Mouse (Mus musculus) bone marrow, adult 2 months (tissue): ENCODE measurements around the gene Parp3. TPM values are rescaled to one million over a fixed set of nuclear protein-coding genes. Genes with fewer than 3 reads are reported as not detected.
"Not testable (repeated sequence)": the region's sequence is repeated elsewhere in the genome, so short reads cannot be mapped to it uniquely, and the experiment has no call there.

Source experiments
- H3K27ac ChIP-seq: fragments of 200-500 bp; 2 replicates; pipeline ENCODE4 v1.5.1; 2012; ENCODE audit warnings: low read depth, mild to moderate bottlenecking, control low read depth, inconsistent platforms, low read length; ENCODE audit not compliant: control insufficient read depth, poor library complexity, insufficient read depth
- H3K4me1 ChIP-seq: fragments of 200-500 bp; 2 replicates; pipeline ENCODE4 v1.6.1; 2011; ENCODE audit warnings: low read length; ENCODE audit not compliant: control insufficient read depth, insufficient read depth
- H3K4me3 ChIP-seq: fragments of 200-500 bp; replicated peaks from 2 replicates; pipeline ENCODE3; 2011; ENCODE audit warnings: mild to moderate bottlenecking, low read depth, low read length, control low read depth; ENCODE audit not compliant: control insufficient read depth
- CTCF ChIP-seq: fragments of 200-500 bp; IDR thresholded peaks from 2 replicates; pipeline ENCODE4 v1.5.1; 2011; ENCODE audit warnings: low read length, control low read depth; ENCODE audit not compliant: control insufficient read depth, insufficient read depth
- POLR2A ChIP-seq: fragments of 200-500 bp; IDR thresholded peaks from 2 replicates; pipeline ENCODE4 v1.6.1; 2011; ENCODE audit warnings: low read depth, mild to moderate bottlenecking, control low read depth, low read length, borderline replicate concordance; ENCODE audit not compliant: control insufficient read depth
- WGBS: fragments of 180-500 bp; shearing (Covaris S2); methylation state at CpG from one replicate; pipeline ENCODE4 v1.1.7; 2018; 5-methylcytosine and 5-hydroxymethylcytosine counted together
- polyA plus RNA-seq: library from polyadenylated mRNA; stranded (reverse); fragments of >200 nt; gene quantifications from 2 replicates; pipeline ENCODE4 v1.2.4, GENCODE M21; 2011; ENCODE audit warnings: low replicate concordance; ENCODE audit not compliant: missing spikeins, insufficient read depth, insufficient read length

Parp3 gene
- polyA plus RNA-seq, 1 experiment = 33.8 TPM

DNA sequence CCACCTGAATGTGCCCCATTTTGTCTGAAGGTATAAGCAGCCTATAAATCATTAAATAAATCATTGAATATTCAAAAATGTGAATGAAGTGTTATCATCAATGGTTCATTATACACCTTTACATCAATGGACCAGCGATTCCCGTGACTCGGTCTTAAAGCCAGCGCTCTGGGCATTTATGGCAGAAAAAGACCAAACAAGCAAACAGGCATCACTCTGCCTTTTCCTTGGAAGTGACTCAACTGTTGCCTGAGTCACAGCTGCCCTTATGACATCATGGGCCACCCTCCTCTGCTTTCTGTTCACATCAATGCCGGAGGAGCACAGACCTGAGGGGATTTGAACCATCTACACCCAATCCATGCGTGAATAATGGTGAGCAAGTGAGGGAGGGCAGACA, 22.9 kb upstream of the Parp3 start, which contains the start of gene Iqcf1:
Gene Iqcf1, plus strand, starts transcription at position 301 of the 400 bp plus-strand sequence.
- 87% methylated on average over 6 of the region's 6 CpGs for WGBS
- no peak within 1 kb of the TSS for H3K27ac ChIP-seq
- no peak for TF ChIP-seq CTCF
- no peak for TF ChIP-seq POLR2A

DNA sequence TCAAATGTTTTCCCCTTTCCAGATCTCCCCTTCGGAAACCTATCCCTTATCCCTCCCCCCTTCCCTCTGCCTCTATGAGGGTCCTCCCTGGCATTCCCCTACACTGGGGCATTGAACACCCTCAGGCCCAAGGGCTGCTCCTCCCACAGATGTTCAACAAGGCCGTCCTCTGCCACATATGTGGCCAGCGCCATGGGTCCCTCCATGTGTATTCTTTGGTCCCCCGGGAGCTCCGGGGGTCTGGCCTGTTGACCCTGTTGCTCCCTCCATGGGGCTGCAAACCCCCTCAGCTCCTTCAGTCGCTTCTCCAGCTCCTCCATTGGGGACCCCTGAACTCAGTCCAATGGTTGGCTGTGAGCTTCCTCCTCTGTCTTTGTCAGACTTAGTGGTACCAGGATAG, 10.9 kb upstream of the Parp3 start:
- H3K27ac ChIP-seq, H3K4me1 ChIP-seq, H3K4me3 ChIP-seq: not testable (repeated sequence)
- 79% methylated on average over 6 of the region's 6 CpGs for WGBS

More for the DNA sequence above, 22.9 kb upstream of the Parp3 start, which contains the start of gene Iqcf1:
- Histone ChIP-seq H3K4me1 (no peaks in the 10 kb centered on the region), H3K4me3 (no peak within 1 kb of the TSS)

DNA sequence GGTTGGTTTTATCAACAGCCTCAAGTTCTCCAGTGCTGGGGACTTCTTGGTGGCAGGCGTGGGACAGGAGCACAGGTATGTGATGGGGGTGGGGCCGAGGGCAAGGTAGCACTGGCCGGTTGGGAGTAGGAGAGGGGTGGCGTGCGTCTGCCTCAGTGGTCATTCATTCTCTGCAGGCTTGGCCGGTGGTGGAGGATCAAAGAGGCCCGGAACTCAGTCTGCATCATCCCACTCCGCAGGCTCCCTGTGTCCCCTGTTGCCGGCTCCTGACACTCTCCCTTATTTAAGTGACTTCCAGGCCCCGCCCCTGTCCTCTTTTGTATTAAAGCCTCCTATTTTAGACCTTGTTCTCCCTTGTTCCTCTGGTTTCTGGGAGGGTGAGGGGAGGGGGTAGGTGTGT, 8.3 kb upstream of the Parp3 start:
- H3K4me1 ChIP-seq = no peaks in the 10 kb centered on the region
- H3K27ac ChIP-seq = no peak overlapping the region
- 82% methylated on average over 10 of the region's 10 CpGs for WGBS
- no peak overlapping the region for H3K4me3 ChIP-seq
- TF ChIP-seq POLR2A (no peak), CTCF (no peak)

DNA sequence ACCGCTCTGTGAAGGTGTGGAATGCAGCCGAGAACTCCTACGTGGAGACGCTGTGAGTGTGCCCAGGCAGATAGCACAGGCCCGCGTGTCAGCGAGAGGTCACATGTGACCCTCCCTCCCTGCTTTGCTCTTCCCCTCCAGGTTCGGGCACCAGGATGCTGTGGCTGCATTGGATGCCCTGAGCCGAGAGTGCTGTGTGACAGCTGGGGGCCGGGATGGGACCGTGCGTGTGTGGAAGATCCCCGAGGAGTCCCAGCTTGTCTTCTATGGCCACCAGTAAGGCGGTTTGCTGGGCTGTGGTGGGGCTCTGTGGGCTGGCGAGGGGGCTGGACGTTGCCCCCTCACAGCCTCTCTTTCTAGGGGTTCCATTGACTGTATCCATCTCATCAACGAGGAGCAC, 6.9 kb upstream of the Parp3 start:
- H3K4me3 ChIP-seq = no peak overlapping the region
- WGBS = 93% methylated on average over 17 of the region's 17 CpGs
- no peaks in the 10 kb centered on the region for H3K4me1 ChIP-seq
- TF ChIP-seq POLR2A (no peak), CTCF (no peak)
- H3K27ac ChIP-seq = no peak overlapping the region

DNA sequence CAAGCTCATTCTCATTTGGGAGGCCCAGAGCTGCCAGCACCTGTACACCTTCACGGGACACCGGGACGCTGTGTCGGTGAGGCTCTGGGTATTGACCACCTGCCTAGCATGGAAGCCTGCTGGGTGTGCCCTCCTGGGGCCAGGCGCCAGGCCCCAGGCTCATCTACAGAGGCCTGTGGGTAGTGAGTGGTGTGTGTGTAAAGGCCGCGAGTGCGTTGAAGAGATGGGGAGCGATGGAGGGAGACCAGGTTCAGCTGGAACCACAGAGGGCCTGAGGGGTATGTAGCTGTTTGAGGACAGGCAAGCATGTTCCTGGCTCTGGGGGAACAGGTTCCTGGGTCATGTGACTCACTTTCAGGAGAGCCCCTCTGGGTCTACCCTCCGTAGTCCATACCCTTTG, 6.4 kb upstream of the Parp3 start:
- no peaks in the 10 kb centered on the region; the same call in 1 of the 2 replicates for H3K4me1 ChIP-seq
- H3K27ac ChIP-seq = no peak overlapping the region
- no peak for TF ChIP-seq CTCF
- TF ChIP-seq POLR2A = no peak
- WGBS = 91% methylated on average over 10 of the region's 10 CpGs
- no peak overlapping the region for H3K4me3 ChIP-seq

DNA sequence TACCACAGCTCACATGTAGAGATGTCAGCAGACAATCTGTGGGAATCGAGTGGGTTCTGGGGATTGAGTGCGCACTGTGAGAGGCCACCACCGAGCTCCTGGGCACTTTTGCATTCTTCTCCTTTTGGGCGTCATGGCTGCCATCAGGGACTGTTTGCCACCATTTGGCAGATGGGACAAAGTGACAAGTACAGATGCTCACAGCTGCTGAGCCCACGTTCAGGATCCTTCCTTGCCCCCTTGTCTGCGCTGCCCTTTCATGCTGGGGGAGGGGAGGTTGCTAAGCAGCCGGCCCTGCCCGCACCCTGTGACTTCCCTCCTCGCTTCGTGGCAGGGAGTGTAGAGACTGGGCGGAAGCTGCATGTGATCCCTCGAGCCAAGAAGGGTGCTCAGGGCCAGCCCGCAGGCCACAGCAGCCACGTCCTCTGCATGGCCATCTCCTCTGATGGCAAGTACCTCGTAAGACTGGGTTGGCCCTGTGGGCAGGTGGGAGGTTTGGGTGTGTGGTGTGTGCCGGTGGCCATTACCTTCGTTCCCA, 5.9 kb upstream of the Parp3 start:
- WGBS = 87% methylated on average over 17 of the region's 17 CpGs
- TF ChIP-seq POLR2A (no peak), CTCF (no peak)
- Histone ChIP-seq H3K27ac (no peak overlapping the region), H3K4me1 (no peaks in the 10 kb centered on the region; the same call in 1 of the 2 replicates), H3K4me3 (no peak overlapping the region)

DNA sequence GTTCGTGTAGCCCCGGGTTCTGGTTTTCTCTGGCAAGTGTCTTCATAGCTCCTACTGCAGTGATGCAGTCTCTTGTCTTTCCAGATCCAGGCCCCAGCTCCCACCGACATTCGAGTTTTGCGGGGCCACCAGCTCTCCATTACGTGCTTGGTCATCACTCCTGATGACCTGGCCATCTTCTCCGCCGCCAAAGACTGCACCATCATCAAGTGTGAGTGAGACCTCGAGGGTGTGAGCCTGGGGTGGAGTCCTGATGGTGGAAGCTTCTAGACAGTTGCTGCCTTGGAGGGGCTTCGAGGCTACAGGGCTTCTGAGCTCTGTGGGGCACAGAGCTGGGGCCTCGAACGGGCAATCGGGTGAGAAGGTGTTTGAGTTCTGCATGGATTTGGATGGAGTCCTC, 4.9 kb upstream of the Parp3 start:
- Histone ChIP-seq H3K4me3 (no peak overlapping the region), H3K27ac (no peak overlapping the region), H3K4me1 (no peaks in the 10 kb centered on the region; the same call in 1 of the 2 replicates)
- WGBS = 87% methylated on average over 13 of the region's 13 CpGs
- TF ChIP-seq POLR2A (no peak), CTCF (no peak)

DNA sequence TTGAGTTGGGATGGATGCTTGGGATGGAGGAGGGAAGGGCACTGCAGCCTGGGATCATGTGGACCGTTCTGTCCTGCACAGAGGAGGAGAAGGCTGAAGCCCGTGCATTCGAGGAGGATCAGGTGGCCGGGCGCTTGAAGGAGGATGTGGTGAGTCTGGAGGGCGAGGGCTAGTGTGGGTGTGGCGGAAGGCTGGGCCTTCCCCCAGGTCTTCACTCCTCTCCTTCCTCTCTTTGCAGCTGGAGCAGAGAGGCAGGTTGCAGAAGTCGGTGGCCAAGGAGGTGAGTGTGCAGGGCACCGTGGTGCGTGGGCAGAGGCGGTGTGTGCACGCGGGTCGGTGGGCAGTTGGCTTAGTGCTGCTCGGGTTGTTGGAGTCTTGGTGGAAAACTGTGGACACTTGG, 4.3 kb upstream of the Parp3 start:
- WGBS = 40% methylated on average over 15 of the region's 15 CpGs
- TF ChIP-seq POLR2A (no peak), CTCF (no peak)
- no peak overlapping the region for H3K4me3 ChIP-seq

DNA sequence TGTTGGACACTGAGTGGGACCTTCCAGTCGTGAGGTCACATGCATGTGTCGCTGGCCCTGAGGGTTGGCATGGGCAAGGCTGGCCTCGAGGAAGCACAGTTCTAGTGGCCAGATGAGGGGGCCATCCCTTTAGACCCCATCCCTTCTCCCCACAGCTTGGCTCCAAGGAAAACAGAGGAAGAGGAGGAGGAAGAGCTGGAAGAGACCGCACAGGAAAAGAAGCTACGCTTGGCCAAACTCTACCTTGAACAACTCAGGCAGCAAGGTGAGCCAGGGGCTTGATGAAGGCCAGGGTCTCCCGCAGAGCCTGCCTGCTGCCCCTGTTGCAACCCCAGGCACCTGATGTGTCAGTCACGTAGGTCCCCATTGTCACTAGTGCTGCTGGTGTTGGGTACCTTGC, 3.8 kb upstream of the Parp3 start:
- no peak for TF ChIP-seq POLR2A
- no peak for TF ChIP-seq CTCF
- Histone ChIP-seq H3K27ac (no peak overlapping the region), H3K4me3 (no peak overlapping the region), H3K4me1 (no peaks in the 10 kb centered on the region; the same call in 1 of the 2 replicates)
- 84% methylated on average over 7 of the region's 7 CpGs for WGBS

More for the DNA sequence above, 4.3 kb upstream of the Parp3 start:
- H3K4me1 ChIP-seq = no peaks in the 10 kb centered on the region; the same call in 1 of the 2 replicates
- H3K27ac ChIP-seq = no peak overlapping the region
